Mouse (Mus musculus) lung, postnatal 0 days (tissue): ENCODE data around the gene Entpd1.

Experiments
- CTCF ChIP-seq: IDR thresholded peaks from 2 replicates; pipeline ENCODE4 v1.5.1; 2016; ENCODE audit warnings: antibody characterized with exemption, mild to moderate bottlenecking
- EP300 ChIP-seq: IDR thresholded peaks from 2 replicates; pipeline ENCODE4 v1.6.1; 2016; ENCODE audit warnings: antibody characterized with exemption, mild to moderate bottlenecking, control low read depth

DNA sequence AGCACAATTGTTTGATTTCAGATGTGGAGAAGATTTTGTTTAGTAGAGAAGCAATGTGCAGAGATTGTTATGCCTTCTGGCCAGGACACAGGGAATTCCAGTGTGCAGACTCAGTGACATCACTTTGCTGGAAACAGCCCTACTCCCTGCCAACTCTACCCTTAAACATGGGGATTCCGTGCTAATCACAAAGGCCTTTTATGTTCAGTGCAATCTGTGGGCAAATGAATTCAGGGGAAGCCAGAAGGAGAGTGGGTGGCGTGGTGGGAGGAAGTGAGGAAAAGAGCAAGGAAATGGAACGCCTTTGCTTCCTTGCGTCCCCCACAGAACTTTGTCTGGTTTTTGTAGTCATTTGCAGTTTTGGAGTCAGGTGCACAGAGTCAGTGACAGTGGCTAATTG is 90.2 kb downstream of the Entpd1 start:
- TF ChIP-seq CTCF (no peak), EP300 (no peak)
